Mouse (Mus musculus) CD4-positive helper T cell, adult 2 months (primary cell): ENCODE results near the gene Slc27a3.

Experiments used
- DNase-seq: peaks from one replicate; pipeline ENCODE4 v3.0.0-alpha.2; 2012; ENCODE audit warnings: low read depth, missing footprints, low spot score

The Slc27a3 gene

DNA sequence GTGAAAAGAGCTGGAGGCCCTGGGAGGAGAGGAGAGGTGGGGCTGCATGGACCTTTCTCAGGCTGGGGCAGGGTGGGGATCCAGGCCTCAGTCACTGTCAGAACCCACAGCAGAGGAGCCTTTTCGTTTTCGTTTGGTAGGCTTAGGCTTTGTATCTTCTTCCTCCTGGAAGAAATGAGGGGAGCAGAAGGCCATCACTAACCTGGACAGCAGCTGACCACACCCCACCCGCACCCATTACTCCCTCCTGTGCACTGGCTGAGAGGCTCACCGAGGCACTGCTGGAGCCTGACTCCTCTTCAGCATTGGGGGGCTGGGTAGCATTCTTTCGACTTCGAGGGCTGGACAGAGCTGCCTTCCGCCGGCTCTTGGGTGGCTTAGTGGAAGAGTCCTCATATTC is 2.2 kb upstream of the Slc27a3 start:
- no peak for DNase-seq

- DNase-seq, result no peak
These were observed 1.3 kb upstream of the Slc27a3 start for GRCm38 (mm10) chr3:90391004-90391403.

- DNase-seq, result peak; percentile 9
These were observed 820 bp downstream of the Slc27a3 start for GRCm38 (mm10) chr3:90388726-90389510.

DNA sequence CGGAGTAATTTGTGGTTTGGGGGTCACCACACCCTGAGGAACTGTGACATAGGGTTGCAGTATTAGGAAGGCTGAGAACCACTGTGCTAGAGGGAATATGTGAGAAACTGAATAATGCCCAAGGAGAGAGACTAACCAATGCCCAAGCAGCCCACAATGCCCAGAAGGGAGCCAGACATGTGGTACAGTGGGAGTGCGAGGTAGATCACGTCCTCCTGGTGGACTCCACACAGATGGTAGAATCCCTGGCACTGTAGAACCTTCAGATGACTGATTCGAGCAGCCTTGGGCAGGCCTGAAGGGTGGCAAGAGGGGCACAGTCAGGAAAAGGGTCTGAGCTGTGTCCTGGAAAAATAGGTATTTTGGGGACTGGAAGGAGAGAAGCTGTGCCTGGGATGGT is 1.5 kb downstream of the Slc27a3 start:
- DNase-seq, result no peak

DNA sequence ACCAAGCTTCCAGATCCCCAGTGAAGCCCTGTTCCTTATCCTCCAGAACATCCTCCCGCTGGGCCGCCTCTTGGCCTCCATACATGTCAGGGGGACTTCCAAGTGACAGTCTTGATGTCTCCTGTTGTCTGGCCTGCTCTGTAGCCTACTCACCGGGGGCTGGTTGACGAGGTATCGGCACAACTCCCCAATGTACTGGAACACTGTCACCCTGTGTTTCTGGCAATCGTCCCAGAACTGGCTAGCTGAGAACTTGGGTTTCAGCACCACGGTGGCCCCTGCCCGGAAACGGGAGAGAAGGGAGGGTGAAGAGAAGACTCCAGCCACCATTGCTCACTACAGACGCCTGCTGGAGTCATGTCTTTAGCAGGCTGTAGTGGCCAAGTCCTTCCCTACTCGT is 2.3 kb downstream of the Slc27a3 start:
- no peak for DNase-seq

GRCm38 (mm10) chr3:90386817-90387216 is 2.9 kb downstream of the Slc27a3 start:
- DNase-seq, result no peak

- no peak for DNase-seq
These were observed 4.8 kb downstream of the Slc27a3 start for GRCm38 (mm10) chr3:90384851-90385375.

DNA sequence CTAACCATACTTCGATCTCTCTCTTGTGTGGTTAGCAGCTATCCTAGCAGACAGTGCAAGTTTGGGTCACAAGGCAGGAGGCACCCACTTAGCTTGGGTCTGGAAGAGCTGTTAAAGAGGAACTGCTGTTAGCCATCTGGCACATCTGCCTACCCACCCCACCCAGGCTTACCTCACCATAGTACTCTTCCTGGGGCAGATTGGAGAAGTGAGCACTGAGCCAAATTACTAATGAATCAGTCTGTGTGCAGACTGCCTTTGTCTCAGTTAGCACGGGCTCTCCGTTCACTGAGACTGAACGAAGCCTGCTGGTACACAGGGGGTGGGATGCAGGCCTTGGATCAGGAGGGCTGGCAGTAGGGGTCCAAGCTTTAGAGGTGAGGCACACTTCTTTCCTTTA is 6.0 kb downstream of the Slc27a3 start:
- no peak for DNase-seq

DNA sequence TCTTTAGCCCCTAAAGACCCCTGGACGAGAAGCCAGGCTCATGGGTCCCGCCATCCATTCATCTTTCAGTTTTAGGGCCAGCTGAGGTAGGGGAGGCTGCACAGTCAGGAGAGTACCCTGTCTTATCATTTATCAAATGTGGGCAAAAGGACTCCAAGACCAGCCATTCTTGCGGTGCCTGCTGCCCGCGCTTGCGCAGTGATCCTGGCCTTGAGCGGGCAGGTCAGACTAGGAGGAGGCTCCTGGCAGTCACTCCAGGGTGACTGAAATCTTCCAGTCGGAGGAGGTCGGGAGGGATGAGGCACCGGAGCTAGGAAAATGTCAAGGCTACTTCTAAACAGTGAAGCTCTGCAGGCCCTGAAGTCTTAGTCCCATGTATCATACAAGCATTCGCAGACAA is 8.0 kb downstream of the Slc27a3 start:
- DNase-seq, result no peak

- no peak for DNase-seq
These were observed 11.2 kb downstream of the Slc27a3 start for GRCm38 (mm10) chr3:90378496-90378895.

DNA sequence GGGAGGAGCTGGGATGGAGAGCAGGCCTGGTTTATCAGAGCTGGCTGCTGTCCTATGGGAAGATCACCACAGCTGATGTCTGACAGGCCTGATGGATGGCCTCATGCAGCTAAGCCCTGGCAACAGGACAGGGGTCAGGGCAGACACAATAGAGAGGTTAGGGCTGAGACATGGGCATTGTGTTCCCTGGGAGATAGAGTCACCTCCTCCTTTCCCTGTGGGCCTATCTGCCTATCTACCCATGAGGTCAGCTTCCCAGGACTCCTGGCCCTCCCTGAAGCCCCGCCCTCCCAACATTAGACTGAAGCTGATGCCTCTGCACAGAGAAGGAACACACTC is 13.5 kb downstream of the Slc27a3 start:
- DNase-seq, result no peak

DNA sequence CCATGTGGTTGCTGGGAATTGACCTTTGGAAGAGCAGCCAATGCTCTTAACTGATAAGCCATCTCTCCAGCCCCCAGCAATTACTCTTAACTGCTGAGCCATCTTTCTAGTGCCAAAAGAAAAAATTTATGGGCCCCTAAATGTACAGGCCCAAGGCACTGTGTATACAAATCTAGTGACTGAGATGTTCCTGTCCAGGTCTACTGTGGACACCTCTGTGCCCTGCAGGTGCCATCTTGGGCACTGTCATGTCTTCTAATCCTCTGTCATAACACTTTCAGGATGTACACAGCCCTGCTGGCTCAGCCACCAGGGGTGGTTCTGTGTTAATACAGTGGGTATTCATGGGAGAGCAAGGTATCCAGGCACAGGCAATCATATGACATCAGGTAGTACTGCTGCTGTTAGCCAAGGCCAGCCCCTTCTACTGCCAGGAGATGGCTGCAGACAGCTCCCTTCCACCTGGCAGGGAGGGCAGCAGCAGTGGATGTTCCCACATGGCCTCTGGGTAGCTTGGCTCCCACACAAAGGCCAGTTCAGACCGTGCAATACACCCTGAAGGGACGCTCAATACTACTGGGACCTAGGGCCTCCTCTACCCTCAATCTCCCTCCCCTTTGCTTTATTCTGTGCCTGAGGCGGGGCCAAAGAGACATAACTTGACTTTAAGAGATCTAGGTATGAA is 14.0 kb downstream of the Slc27a3 start:
- DNase-seq, result no peak

- DNase-seq, result no peak
These were observed 15.4 kb downstream of the Slc27a3 start for GRCm38 (mm10) chr3:90374368-90374767.

GRCm38 (mm10) chr3:90373432-90374028 is 16.2 kb downstream of the Slc27a3 start:
- DNase-seq, result peak; percentile 81

DNA sequence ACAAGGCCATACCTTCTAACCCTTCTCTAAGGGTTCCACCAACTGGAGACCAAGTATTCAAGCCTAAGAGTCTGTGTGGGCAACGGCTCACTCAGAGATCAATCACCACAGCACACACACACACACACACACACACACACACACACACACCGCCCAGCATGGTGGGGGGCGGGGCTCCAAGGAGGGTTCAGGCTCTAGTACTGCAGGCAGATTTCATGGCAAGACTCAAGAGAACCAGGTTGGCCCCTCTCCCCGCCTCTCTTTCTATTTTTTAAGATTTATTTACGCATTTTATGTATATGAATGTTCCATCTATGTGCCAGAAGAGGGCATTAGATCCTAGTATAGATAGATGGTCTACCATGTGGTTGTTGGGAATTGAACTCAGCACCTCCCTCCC is 16.9 kb downstream of the Slc27a3 start:
- peak; percentile 16 for DNase-seq

GRCm38 (mm10) chr3:90371857-90372256 is 17.9 kb downstream of the Slc27a3 start:
- no peak for DNase-seq

DNA sequence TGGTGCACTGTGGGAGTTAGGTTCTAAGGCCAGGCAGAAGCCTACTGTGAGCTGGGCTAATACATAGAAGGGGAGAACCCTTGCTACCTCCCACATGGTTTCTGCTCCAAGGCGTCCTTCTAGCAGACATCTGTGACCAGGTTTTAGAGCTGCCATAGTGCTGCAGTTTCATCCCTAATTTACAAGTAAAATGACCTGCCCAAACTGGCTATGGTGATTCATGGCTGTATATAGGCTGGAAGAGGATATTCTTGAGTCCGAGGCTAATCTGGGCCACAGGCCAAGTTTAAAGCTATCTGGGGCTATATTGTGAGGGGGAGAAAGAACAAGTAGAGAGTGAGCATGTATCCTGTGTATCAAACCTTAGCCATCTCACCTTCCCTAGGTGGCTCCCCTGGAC is 20.7 kb downstream of the Slc27a3 start:
- DNase-seq, result no peak

GRCm38 (mm10) chr3:90367001-90367632 is 22.6 kb downstream of the Slc27a3 start:
- DNase-seq, result no peak

DNA sequence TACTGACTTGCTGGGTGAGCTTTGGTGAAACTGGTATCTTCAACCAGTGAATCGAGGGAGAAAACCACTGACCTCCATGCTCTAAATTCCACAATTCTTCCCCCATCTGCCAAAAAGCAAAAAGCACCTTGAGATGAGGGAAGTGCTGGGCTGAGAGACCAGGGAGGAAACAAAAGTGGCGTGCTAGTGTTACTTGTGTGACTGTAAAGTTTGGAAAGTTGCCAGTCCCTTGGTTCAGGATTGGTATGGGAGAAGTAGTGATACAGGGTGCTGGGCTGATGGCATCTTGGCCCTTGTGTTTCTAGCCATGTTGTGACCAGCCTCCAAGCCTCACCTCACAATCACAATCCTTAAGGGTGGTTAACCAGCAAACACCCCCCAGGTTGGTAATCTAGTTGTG is 27.4 kb downstream of the Slc27a3 start:
- no peak for DNase-seq

DNA sequence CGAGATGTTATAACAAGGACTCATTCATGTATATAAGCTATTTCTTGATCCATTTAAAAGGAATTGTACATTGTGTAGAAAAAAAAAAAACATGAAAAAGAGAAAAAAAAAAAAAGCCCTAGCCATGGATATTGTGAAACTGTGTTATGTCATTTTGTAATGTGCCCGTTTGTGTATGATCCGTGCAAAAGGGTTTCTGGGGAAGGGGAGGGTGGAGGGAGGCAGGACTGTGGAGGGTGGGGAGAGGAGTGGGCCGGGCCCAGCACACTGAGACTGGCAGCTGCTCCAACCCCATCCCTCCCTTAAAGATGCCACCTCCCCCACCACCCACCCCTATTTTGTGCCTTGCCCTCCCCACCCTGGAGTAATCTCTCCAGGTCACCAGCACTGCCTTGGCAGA is 28.3 kb downstream of the Slc27a3 start:
- no peak for DNase-seq

- no peak for DNase-seq
These were observed 30.5 kb downstream of the Slc27a3 start for GRCm38 (mm10) chr3:90359230-90359629.

GRCm38 (mm10) chr3:90357959-90358358 is 31.8 kb downstream of the Slc27a3 start:
- DNase-seq, result no peak
